9 mouse cellular contexts compared by ENCODE assay signal in the genomic region with DNA sequence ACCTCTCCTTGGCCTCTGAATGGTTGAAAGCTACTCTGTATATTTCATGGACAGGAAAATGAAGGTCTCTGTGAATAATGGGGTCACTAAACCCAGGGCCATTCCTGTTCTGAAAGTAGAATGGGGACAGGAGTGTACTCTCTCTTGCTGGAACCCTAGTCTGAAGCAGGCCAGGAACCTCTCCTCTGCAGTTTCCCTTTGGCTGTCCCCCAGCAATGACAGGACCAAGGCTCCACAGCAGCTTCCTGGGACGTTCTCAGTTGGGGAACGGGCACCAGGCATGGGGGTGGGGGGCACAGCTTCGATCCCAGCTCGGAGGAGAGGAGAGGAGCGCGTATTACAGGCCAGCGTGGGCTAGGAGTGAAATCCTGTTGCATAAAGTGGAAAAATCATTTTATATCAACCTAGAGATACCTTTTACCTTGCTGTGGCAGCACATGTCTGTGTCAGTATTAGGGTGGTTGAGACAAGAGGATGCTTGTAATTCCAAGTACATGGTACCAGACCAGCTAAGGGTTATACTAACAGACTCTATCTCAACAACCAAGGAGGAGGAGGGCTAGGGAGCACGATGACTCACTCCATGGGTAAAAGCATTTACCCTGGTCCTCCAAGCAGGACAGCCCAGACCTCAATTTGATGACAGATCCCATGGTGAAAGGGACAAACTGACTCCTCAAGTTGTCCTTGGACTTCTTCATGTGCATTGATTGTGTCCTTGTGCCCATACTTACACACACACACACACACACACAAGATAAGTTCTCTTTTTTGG. TPM values are rescaled to one million over a fixed set of nuclear protein-coding genes. Genes with fewer than 3 reads are reported as not detected.
DNase-seq lines count a peak whose midpoint lies in the region; ATAC-seq and TF ChIP-seq lines count a peak whose summit lies in the region.
"Had no signal": no experiment of that assay in that cellular context is flagged by ENCODE, and none has a peak within 500 bp of the region (broad histone marks: within the 10 kb centered on the region; RNA-seq: fewer than 3 reads in every experiment).

No protein-coding gene starts in this region.

- TF ChIP-seq CTCF in heart, postnatal 0 days (IDR thresholded peaks at IDR 0.05; ENCODE audit: low read depth) = no peak

- no peaks in the 10 kb centered on the region for H3K9me3 ChIP-seq in heart, postnatal 0 days (replicated peaks; ENCODE audit: control insufficient read depth, low read length)
- H3K9me3 ChIP-seq in hindbrain, embryonic 11.5 days (ENCODE audit: control insufficient read depth, low read length) = no peaks in the 10 kb centered on the region
- no peaks in the 10 kb centered on the region for H3K9me3 ChIP-seq in midbrain, embryonic 12.5 days

- no peak for TF ChIP-seq EP300 in heart, postnatal 0 days (IDR thresholded peaks at IDR 0.05; ENCODE audit: low read depth)

- H3K4me1 ChIP-seq in heart, postnatal 0 days (ENCODE audit: control insufficient read depth, insufficient read depth) = peaks cover 21% of the 10 kb centered on the region; the same call in 1 of the 2 replicates
- 0 out of 2 replicates have a peak, but pooled peaks cover 4% of the 10 kb centered on the region for H3K4me1 ChIP-seq in hindbrain, embryonic 11.5 days (replicated peaks; ENCODE audit: control insufficient read depth, insufficient read depth, low read length)
- peaks cover 25% of the 10 kb centered on the region for H3K4me1 ChIP-seq in midbrain, embryonic 12.5 days

- H3K27me3 ChIP-seq in heart, postnatal 0 days (ENCODE audit: control insufficient read depth, insufficient read depth, low read length) = no peaks in the 10 kb centered on the region
- H3K27me3 ChIP-seq in hindbrain, embryonic 11.5 days (ENCODE audit: control insufficient read depth, insufficient read depth, low read length) = no peaks in the 10 kb centered on the region
- no peaks in the 10 kb centered on the region for H3K27me3 ChIP-seq in midbrain, embryonic 12.5 days
- H3K27me3 ChIP-seq: Patski had no signal

- ATAC-seq in heart, postnatal 0 days (ENCODE audit: insufficient read depth, low read depth) = no peak
- ATAC-seq in hindbrain, embryonic 11.5 days (ENCODE audit: low FRiP score) = no peak
- ATAC-seq in midbrain, embryonic 12.5 days (ENCODE audit: low FRiP score, low read depth) = no peak
- ATAC-seq in frontal cortex, adult (ENCODE audit: low TSS enrichment) = no peak
- ATAC-seq: Patski had no signal

- WGBS in heart, postnatal 0 days = 88% methylated on average over 8 of the region's 8 CpGs
- WGBS in hindbrain, embryonic 11.5 days = 91% methylated on average over 8 of the region's 8 CpGs
- 94% methylated on average over 8 of the region's 8 CpGs for WGBS in midbrain, embryonic 12.5 days

- peak overlapping the region; percentile 97 for H3K27ac ChIP-seq in heart, postnatal 0 days (ENCODE audit: low read depth)
- H3K27ac ChIP-seq in hindbrain, embryonic 11.5 days (ENCODE audit: low read depth, low read length) = 0 out of 2 replicates have a peak overlapping the region, but pooled peaks have one; percentile 92
- H3K27ac ChIP-seq in midbrain, embryonic 12.5 days (replicated peaks) = peak overlapping the region; percentile 95; the same call in 1 of the 2 replicates

- no peak for DNase-seq in heart, postnatal 0 days (ENCODE audit: low spot score)
- DNase-seq in heart, adult 18-20 months = no peak
- DNase-seq in MN1 (ENCODE audit: low spot score) = peak; percentile 50
- no peak for DNase-seq in hindbrain, embryonic 11.5 days (ENCODE audit: low spot score)
- no peak for DNase-seq in adrenal gland, adult 8-10 months
- DNase-seq in left cerebral cortex, adult 8-10 months (ENCODE audit: low spot score in 2 of 2) = no peak

- H3K4me3 ChIP-seq in heart, postnatal 0 days (ENCODE audit: low read depth, low read length) = no peak overlapping the region
- H3K4me3 ChIP-seq in hindbrain, embryonic 11.5 days (ENCODE audit: low read depth, low read length) = no peak overlapping the region
- H3K4me3 ChIP-seq in midbrain, embryonic 12.5 days = no peak overlapping the region

- H3K4me2 ChIP-seq in heart, postnatal 0 days (ENCODE audit: low read depth, low read length) = no peak overlapping the region
- no peak overlapping the region for H3K4me2 ChIP-seq in hindbrain, embryonic 11.5 days (replicated peaks; ENCODE audit: low read depth, low read length)
- no peak overlapping the region for H3K4me2 ChIP-seq in midbrain, embryonic 12.5 days (replicated peaks)

- peaks cover 15% of the 10 kb centered on the region for H3K36me3 ChIP-seq in heart, postnatal 0 days (replicated peaks; ENCODE audit: control insufficient read depth, insufficient read depth, low read length)
- H3K36me3 ChIP-seq in hindbrain, embryonic 11.5 days (ENCODE audit: control insufficient read depth, insufficient read depth, low read length) = peaks cover 10% of the 10 kb centered on the region
- peaks cover 15% of the 10 kb centered on the region for H3K36me3 ChIP-seq in midbrain, embryonic 12.5 days

- no peak overlapping the region for H3K9ac ChIP-seq in heart, postnatal 0 days (replicated peaks; ENCODE audit: low read depth, low read length)
- H3K9ac ChIP-seq in hindbrain, embryonic 11.5 days (ENCODE audit: low read depth, low read length) = peak overlapping the region; percentile 85; the same call in 1 of the 2 replicates
- H3K9ac ChIP-seq in midbrain, embryonic 12.5 days (replicated peaks) = peak overlapping the region; percentile 99; the same call in 1 of the 2 replicates

RNA-seq across cellular contexts. Expression of a gene that starts 2.2 kb away (rescaled TPM):
- total RNA-seq in heart, postnatal 0 days (2014; rRNA removed; ENCODE audit: low replicate concordance) = 716 and 846 TPM in 2 replicates
- 756 and 767 TPM in 2 replicates for polyA plus RNA-seq in heart, postnatal 0 days (2015; fragmentation: Nextera tagmentation; extraction: Ambion mirVana)
- total RNA-seq in heart, adult 18-20 months (2021) = 1,000 to 10,000 TPM; 1,354 to 1,581 TPM
- 1,644 and 1,674 TPM in 2 replicates for polyA plus RNA-seq in hindbrain, embryonic 11.5 days (2014; fragmentation: Nextera tagmentation; extraction: Ambion mirVana)
- 1,424 and 1,459 TPM in 2 replicates for polyA plus RNA-seq in midbrain, embryonic 12.5 days (2016; fragmentation: Nextera tagmentation; extraction: Ambion mirVana)
- 1,000 to 10,000 TPM; 1,432 to 3,205 (median 1,905) TPM for total RNA-seq in adrenal gland, adult 8-10 months (2022)
- total RNA-seq in left cerebral cortex, adult 8-10 months (2022) = 1,000 to 10,000 TPM; 1,476 to 1,616 (median 1,547) TPM

RNA-seq across cellular contexts. Expression of a gene that starts 11.6 kb away (rescaled TPM):
- total RNA-seq in heart, postnatal 0 days (2014; rRNA removed; ENCODE audit: low replicate concordance) = 87.8 and 137 TPM in 2 replicates
- 64.8 and 68.3 TPM in 2 replicates for polyA plus RNA-seq in heart, postnatal 0 days (2015; fragmentation: Nextera tagmentation; extraction: Ambion mirVana)
- total RNA-seq in heart, adult 18-20 months (2021) = 10 to 100 TPM; 23.4 to 26.0 TPM
- polyA plus RNA-seq in hindbrain, embryonic 11.5 days (2014; fragmentation: Nextera tagmentation; extraction: Ambion mirVana) = 89.9 and 91.5 TPM in 2 replicates
- polyA plus RNA-seq in midbrain, embryonic 12.5 days (2016; fragmentation: Nextera tagmentation; extraction: Ambion mirVana) = 96.6 and 102 TPM in 2 replicates
- 10 to 100 TPM; 51.7 to 68.9 (median 61.0) TPM for total RNA-seq in adrenal gland, adult 8-10 months (2022)
- 10 to 100 TPM; 26.8 to 33.4 (median 29.4) TPM for total RNA-seq in left cerebral cortex, adult 8-10 months (2022)

RNA-seq across cellular contexts. Expression of a gene that starts 19.8 kb away (rescaled TPM):
- total RNA-seq in heart, postnatal 0 days (2014; rRNA removed; ENCODE audit: low replicate concordance) = 1.2 and 3.0 TPM in 2 replicates
- polyA plus RNA-seq in heart, postnatal 0 days (2015; fragmentation: Nextera tagmentation; extraction: Ambion mirVana) = 1.7 and 1.9 TPM in 2 replicates
- 1 to 10 TPM; 1.2 to 3.1 TPM for total RNA-seq in heart, adult 18-20 months (2021)
- polyA plus RNA-seq in hindbrain, embryonic 11.5 days (2014; fragmentation: Nextera tagmentation; extraction: Ambion mirVana) = 5.6 and 9.0 TPM in 2 replicates
- 6.8 and 7.9 TPM in 2 replicates for polyA plus RNA-seq in midbrain, embryonic 12.5 days (2016; fragmentation: Nextera tagmentation; extraction: Ambion mirVana)
- 1 to 10 TPM; 4.2 to 6.4 (median 5.6) TPM for total RNA-seq in adrenal gland, adult 8-10 months (2022)
- total RNA-seq in left cerebral cortex, adult 8-10 months (2022) = 1 to 10 TPM; 2.1 to 3.2 (median 2.5) TPM

RNA-seq across cellular contexts. Expression of a gene that starts 24.1 kb away (rescaled TPM):
- 236 and 368 TPM in 2 replicates for total RNA-seq in heart, postnatal 0 days (2014; rRNA removed; ENCODE audit: low replicate concordance)
- polyA plus RNA-seq in heart, postnatal 0 days (2015; fragmentation: Nextera tagmentation; extraction: Ambion mirVana) = 105 and 107 TPM in 2 replicates
- 10 to 100 TPM; 65.0 to 67.4 TPM for total RNA-seq in heart, adult 18-20 months (2021)
- polyA plus RNA-seq in hindbrain, embryonic 11.5 days (2014; fragmentation: Nextera tagmentation; extraction: Ambion mirVana) = 48.0 and 50.8 TPM in 2 replicates
- 40.1 and 40.2 TPM in 2 replicates for polyA plus RNA-seq in midbrain, embryonic 12.5 days (2016; fragmentation: Nextera tagmentation; extraction: Ambion mirVana)
- 100 to 1,000 TPM; 145 to 174 (median 158) TPM for total RNA-seq in adrenal gland, adult 8-10 months (2022)
- 10 to 100 TPM; 27.4 to 32.1 (median 29.5) TPM for total RNA-seq in left cerebral cortex, adult 8-10 months (2022)

RNA-seq across cellular contexts. Expression of a gene that starts 25.8 kb away (rescaled TPM):
- 0.73 and 0.95 TPM in 2 replicates for total RNA-seq in heart, postnatal 0 days (2014; rRNA removed; ENCODE audit: low replicate concordance)
- 0.04 and 0.16 TPM in 2 replicates for polyA plus RNA-seq in heart, postnatal 0 days (2015; fragmentation: Nextera tagmentation; extraction: Ambion mirVana)
- under 1 TPM in 1 of 2 experiments, not detected in 1; 0.05 TPM for total RNA-seq in heart, adult 18-20 months (2021)
- polyA plus RNA-seq in hindbrain, embryonic 11.5 days (2014; fragmentation: Nextera tagmentation; extraction: Ambion mirVana) = 4.7 and 5.6 TPM in 2 replicates
- 12.6 and 13.5 TPM in 2 replicates for polyA plus RNA-seq in midbrain, embryonic 12.5 days (2016; fragmentation: Nextera tagmentation; extraction: Ambion mirVana)
- under 1 TPM; 0.09 to 0.17 (median 0.14) TPM for total RNA-seq in adrenal gland, adult 8-10 months (2022)
- 100 to 1,000 TPM in 3 of 4 experiments, 10 to 100 TPM in 1; 97.9 to 110 (median 100) TPM for total RNA-seq in left cerebral cortex, adult 8-10 months (2022)
